Mouse (Mus musculus): ENCODE results near the gene Inpp5b. TPM values are rescaled to one million over a fixed set of nuclear protein-coding genes. Genes with fewer than 3 reads are reported as not detected.
A peak's percentile ranks its signal among the peaks of the same experiment; 100 is the strongest.

The Inpp5b gene
- polyA plus RNA-seq, 1 experiment from 2014 or later = 22.4 TPM

DNA sequence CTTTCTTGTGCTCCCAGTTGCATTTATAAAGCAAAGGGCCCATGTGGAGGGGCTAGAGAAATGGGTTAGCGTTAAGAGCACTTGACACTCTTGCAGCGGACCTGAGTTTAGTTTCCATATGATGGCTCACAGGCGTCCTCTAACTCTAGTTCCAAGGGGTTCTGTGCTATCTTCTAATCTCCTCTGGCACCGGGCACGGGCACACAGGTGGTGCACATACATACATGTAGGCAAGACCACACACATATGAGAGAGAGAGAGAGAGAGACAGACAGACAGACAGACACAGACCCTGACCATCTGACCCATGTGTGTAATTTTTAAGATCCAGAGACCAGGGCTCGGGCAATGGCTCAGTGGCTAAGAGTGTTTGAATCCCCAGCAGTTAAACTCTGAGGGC lies 32.3 kb downstream of the Inpp5b start:
- Histone ChIP-seq H3K9me3 (ENCODE audit: control insufficient read depth) (no peaks in the 10 kb centered on the region), H3K4me2 (replicated peaks; ENCODE audit: low read depth) (no peak overlapping the region), H3K9ac (ENCODE audit: low read depth, low read length) (no peak overlapping the region), H3K4me1 (replicated peaks; ENCODE audit: control insufficient read depth, insufficient read depth, low read length) (peaks cover 12% of the 10 kb centered on the region; the same call in 1 of the 2 replicates), H3K36me3 (ENCODE audit: control insufficient read depth, insufficient read depth) (peaks cover 16% of the 10 kb centered on the region), H3K4me3 (ENCODE audit: low read depth, low read length) (no peak overlapping the region), H3K27ac (ENCODE audit: low read depth, low read length) (peak overlapping the region; percentile 68; the same call in 1 of the 2 replicates), H3K27me3 (replicated peaks; ENCODE audit: control insufficient read depth, insufficient read depth, low read length) (no peaks in the 10 kb centered on the region)
- WGBS = 89% methylated on average over 6 of the region's 6 CpGs
- TF ChIP-seq CTCF (IDR thresholded peaks at IDR 0.05; ENCODE audit: low read depth) = no peak
- no peak for ATAC-seq

DNA sequence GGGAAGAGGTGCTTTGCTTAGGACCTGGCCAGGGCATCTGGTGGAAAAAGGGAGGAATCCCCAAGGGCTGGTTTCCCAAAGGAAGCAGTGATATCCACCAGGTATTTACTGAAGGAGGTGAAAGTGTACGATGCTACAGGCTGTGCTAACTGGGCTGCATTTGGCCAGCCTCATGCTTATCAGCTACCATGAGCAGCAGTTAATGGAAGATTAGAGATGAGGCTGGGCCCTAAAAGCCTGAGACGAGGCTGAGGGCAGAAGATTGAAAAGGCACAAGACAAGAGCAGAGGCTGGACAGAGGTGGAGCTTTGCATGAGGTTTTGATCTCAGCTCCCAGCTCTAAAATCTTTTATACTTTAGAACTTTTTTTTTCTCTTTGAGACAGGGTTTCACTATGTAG lies 32.8 kb downstream of the Inpp5b start:
- TF ChIP-seq CTCF (IDR thresholded peaks at IDR 0.05; ENCODE audit: low read depth) = no peak
- H3K27me3 ChIP-seq (replicated peaks; ENCODE audit: control insufficient read depth, insufficient read depth, low read length) = no peaks in the 10 kb centered on the region
- 46% methylated on average over 2 of the region's 2 CpGs for WGBS
- peak overlapping the region; percentile 68 for H3K27ac ChIP-seq (ENCODE audit: low read depth, low read length)
- H3K4me2 ChIP-seq (replicated peaks; ENCODE audit: low read depth) = no peak overlapping the region
- no peak for ATAC-seq
- H3K4me1 ChIP-seq (replicated peaks; ENCODE audit: control insufficient read depth, insufficient read depth, low read length) = peaks cover 12% of the 10 kb centered on the region; the same call in 1 of the 2 replicates
- no peaks in the 10 kb centered on the region for H3K9me3 ChIP-seq (ENCODE audit: control insufficient read depth)
- H3K36me3 ChIP-seq (ENCODE audit: control insufficient read depth, insufficient read depth) = peaks cover 21% of the 10 kb centered on the region
- no peak overlapping the region for H3K4me3 ChIP-seq (ENCODE audit: low read depth, low read length)
- H3K9ac ChIP-seq (ENCODE audit: low read depth, low read length) = no peak overlapping the region

DNA sequence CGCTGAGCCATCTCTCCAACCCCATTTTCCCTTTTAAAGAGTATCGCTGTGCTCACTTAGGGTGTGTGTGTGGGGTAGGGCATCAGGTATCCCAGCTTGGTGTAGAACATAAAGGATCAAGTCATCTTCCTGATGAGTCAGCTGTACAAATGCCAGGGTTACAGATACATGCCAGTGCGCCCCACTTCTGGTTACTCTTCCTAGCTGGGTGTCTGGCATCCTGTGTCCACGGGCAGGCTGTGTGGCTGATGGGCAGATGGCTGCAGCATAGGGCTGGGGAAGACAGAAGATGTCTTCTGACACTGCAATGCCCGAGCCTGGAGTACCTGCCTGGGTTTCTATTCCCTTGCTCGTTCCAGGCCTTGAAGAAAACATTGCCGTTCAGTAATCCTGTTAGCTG lies 39.7 kb downstream of the Inpp5b start:
- TF ChIP-seq CTCF (IDR thresholded peaks at IDR 0.05; ENCODE audit: low read depth) = no peak
- ATAC-seq = no peak
- Histone ChIP-seq H3K4me2 (replicated peaks; ENCODE audit: low read depth) (no peak overlapping the region), H3K4me1 (replicated peaks; ENCODE audit: control insufficient read depth, insufficient read depth, low read length) (no peaks in the 10 kb centered on the region), H3K36me3 (ENCODE audit: control insufficient read depth, insufficient read depth) (peaks cover 83% of the 10 kb centered on the region), H3K9ac (ENCODE audit: low read depth, low read length) (no peak overlapping the region), H3K27ac (ENCODE audit: low read depth, low read length) (no peak overlapping the region), H3K4me3 (ENCODE audit: low read depth, low read length) (no peak overlapping the region), H3K27me3 (replicated peaks; ENCODE audit: control insufficient read depth, insufficient read depth, low read length) (no peaks in the 10 kb centered on the region), H3K9me3 (ENCODE audit: control insufficient read depth) (no peaks in the 10 kb centered on the region)
- WGBS = 92% methylated on average over 7 of the region's 7 CpGs

DNA sequence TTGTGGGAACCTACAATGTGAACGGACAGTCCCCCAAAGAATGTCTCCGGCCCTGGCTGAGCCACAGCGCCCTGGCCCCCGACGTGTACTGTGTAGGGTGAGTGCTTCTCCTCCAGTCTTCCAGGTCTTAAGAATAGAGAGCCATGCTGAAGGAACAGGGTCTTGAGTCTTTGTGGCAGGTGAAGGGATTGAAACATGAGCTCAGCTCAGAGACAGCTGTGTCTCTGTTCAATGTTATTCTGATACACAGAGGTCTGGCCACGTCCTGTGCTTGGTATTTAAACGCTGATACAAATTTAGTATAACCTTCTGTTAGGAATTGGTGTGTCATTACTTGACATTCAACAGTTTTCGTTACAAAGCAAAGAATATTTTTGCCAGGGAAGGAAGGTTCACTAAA lies 40.7 kb downstream of the Inpp5b start:
- H3K4me2 ChIP-seq (replicated peaks; ENCODE audit: low read depth) = no peak overlapping the region
- TF ChIP-seq CTCF (IDR thresholded peaks at IDR 0.05; ENCODE audit: low read depth) = no peak
- ATAC-seq = no peak
- H3K27me3 ChIP-seq (replicated peaks; ENCODE audit: control insufficient read depth, insufficient read depth, low read length) = no peaks in the 10 kb centered on the region
- H3K9me3 ChIP-seq (ENCODE audit: control insufficient read depth) = no peaks in the 10 kb centered on the region
- H3K36me3 ChIP-seq (ENCODE audit: control insufficient read depth, insufficient read depth) = peaks cover 90% of the 10 kb centered on the region
- H3K4me3 ChIP-seq (ENCODE audit: low read depth, low read length) = no peak overlapping the region
- WGBS = 90% methylated on average over 8 of the region's 8 CpGs
- H3K9ac ChIP-seq (ENCODE audit: low read depth, low read length) = no peak overlapping the region
- H3K4me1 ChIP-seq (replicated peaks; ENCODE audit: control insufficient read depth, insufficient read depth, low read length) = no peaks in the 10 kb centered on the region
- H3K27ac ChIP-seq (ENCODE audit: low read depth, low read length) = no peak overlapping the region

DNA sequence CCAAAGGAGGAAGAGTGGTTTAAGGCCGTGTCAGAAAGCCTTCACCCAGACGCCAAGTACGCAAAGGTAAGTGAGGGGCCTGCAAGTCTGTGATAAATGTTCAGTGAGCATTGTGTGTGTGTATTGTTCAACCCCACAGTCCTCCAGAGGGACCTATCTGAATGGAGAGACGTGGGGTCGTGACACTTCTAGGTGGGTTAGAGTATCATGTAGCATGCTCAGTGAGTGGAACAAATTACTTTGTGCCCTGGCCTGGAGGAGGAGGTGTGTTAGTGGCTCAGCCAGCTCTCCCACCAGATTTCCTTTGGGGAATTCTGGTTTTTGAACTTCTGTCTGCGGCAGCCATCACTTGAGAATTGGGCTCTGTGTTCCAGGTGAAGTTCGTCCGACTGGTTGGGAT lies 42.3 kb downstream of the Inpp5b start:
- Histone ChIP-seq H3K36me3 (ENCODE audit: control insufficient read depth, insufficient read depth) (peaks cover 90% of the 10 kb centered on the region), H3K9me3 (ENCODE audit: control insufficient read depth) (no peaks in the 10 kb centered on the region), H3K4me1 (replicated peaks; ENCODE audit: control insufficient read depth, insufficient read depth, low read length) (no peaks in the 10 kb centered on the region), H3K27ac (ENCODE audit: low read depth, low read length) (no peak overlapping the region), H3K9ac (ENCODE audit: low read depth, low read length) (no peak overlapping the region), H3K4me3 (ENCODE audit: low read depth, low read length) (no peak overlapping the region), H3K27me3 (replicated peaks; ENCODE audit: control insufficient read depth, insufficient read depth, low read length) (no peaks in the 10 kb centered on the region), H3K4me2 (replicated peaks; ENCODE audit: low read depth) (no peak overlapping the region)
- ATAC-seq = no peak
- no peak for TF ChIP-seq CTCF (IDR thresholded peaks at IDR 0.05; ENCODE audit: low read depth)
- 89% methylated on average over 8 of the region's 8 CpGs for WGBS

DNA sequence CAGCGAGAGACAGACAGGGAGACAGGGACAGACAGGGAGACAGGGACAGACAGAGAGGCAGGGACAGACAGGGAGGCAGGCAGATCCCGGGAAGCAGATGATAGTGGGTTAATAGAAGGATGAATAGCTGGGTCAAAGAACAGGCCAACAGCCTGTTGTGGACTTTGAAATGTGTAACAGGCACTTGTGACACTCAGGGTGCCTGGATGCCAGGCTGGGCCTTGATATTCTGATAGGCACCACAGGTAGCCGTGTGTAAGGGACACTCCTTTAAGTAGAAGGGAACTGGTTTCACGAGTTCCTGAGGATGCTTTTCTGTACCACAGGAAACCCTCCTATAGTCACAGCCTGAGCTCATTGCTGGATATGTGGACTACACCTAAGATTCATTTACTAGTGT lies 48.4 kb downstream of the Inpp5b start:
- Histone ChIP-seq H3K4me3 (ENCODE audit: low read depth, low read length) (no peak overlapping the region), H3K36me3 (ENCODE audit: control insufficient read depth, insufficient read depth) (peaks cover 85% of the 10 kb centered on the region), H3K27ac (ENCODE audit: low read depth, low read length) (peak overlapping the region; percentile 73), H3K9ac (ENCODE audit: low read depth, low read length) (no peak overlapping the region), H3K4me1 (replicated peaks; ENCODE audit: control insufficient read depth, insufficient read depth, low read length) (no peaks in the 10 kb centered on the region), H3K27me3 (replicated peaks; ENCODE audit: control insufficient read depth, insufficient read depth, low read length) (no peaks in the 10 kb centered on the region), H3K9me3 (ENCODE audit: control insufficient read depth) (no peaks in the 10 kb centered on the region), H3K4me2 (replicated peaks; ENCODE audit: low read depth) (no peak overlapping the region)
- ATAC-seq = peak; percentile 84
- 59% methylated on average over 4 of the region's 4 CpGs for WGBS
- no peak for TF ChIP-seq CTCF (IDR thresholded peaks at IDR 0.05; ENCODE audit: low read depth)

DNA sequence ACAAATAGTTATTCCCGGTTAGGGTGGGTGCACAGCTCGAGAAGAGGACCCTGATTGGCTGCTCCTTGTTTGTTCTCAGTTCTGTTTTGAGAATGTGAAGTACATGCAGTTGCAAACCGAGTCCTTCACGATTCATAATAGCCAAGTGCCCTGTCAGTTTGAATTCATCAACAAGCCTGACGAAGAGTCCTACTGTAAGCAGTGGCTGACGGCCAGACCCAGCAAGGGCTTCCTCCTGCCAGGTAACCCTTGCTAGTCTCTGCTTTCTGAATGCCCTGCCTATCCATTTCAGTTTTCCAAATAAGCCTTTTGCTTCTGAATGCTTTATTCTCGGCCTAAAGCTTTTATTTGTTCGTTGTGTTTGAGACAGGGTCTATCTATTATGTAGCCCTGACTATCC lies 50.5 kb downstream of the Inpp5b start:
- TF ChIP-seq CTCF (IDR thresholded peaks at IDR 0.05; ENCODE audit: low read depth) = no peak
- Histone ChIP-seq H3K4me2 (replicated peaks; ENCODE audit: low read depth) (no peak overlapping the region), H3K36me3 (ENCODE audit: control insufficient read depth, insufficient read depth) (peaks cover 83% of the 10 kb centered on the region), H3K9me3 (ENCODE audit: control insufficient read depth) (no peaks in the 10 kb centered on the region), H3K27me3 (replicated peaks; ENCODE audit: control insufficient read depth, insufficient read depth, low read length) (no peaks in the 10 kb centered on the region), H3K27ac (ENCODE audit: low read depth, low read length) (no peak overlapping the region), H3K4me1 (replicated peaks; ENCODE audit: control insufficient read depth, insufficient read depth, low read length) (no peaks in the 10 kb centered on the region), H3K9ac (ENCODE audit: low read depth, low read length) (no peak overlapping the region), H3K4me3 (ENCODE audit: low read depth, low read length) (no peak overlapping the region)
- no peak for ATAC-seq
- WGBS = 86% methylated on average over 8 of the region's 8 CpGs

All from intestine, postnatal 0 days (tissue).